Mouse (Mus musculus): Measurements from ENCODE around the gene Slx4ip. TPM values are rescaled to one million over a fixed set of nuclear protein-coding genes. Genes with fewer than 3 reads are reported as not detected.
"Not testable (repeated sequence)": the region's sequence is repeated elsewhere in the genome, so short reads cannot be mapped to it uniquely, and the experiment has no call there.

The Slx4ip gene
- polyA plus RNA-seq (2016; fragmentation: Nextera tagmentation; extraction: Ambion mirVana), result 3.3 and 3.5 TPM in 2 replicates

DNA sequence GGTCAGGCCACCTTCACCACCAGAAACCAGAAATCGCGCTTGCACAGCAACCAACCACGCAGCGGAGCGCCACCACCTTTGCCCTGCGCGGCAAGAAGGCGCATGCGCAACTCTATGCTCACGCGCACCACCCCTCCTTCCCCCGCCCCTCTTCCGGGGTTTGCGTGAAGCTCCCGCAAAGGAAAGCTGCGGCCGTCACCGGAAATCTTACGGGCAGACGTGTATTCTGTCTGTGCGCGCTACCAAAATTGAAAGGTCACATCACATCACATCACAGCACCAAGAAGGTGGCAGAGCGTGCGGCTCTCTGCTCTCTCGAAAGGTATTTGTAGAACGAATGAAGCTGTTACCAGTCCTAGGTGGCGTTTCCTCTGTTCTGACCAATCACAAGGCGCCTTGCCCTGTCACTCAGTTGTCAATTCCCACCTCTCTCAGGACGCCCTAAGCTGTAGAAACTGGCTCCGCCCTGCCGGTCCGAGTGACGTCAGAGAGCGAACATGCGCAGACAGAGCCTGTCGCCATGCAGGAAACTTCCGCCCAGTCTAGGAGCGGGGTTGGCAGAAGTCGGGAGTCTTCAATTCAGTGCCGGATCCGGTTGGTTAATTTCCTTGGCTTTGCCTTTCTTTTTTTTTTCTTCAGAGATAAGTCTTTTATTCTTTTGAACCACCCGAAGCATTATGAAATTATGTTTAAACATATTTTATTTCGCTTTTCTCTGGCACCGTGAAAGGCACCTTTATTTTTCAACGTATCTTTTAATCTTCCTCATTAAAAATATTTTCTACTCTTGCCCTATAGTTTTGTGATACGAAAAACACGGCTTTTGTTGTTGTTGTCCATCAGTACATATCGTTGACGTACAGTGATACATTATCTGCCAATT is at the start of gene Slx4ip, which contains the start of the genes AL731706.1 and Mkks:
Slx4ip (plus strand) TSS at position 151 of the 883 bp plus-strand sequence.
AL731706.1 (minus strand) TSS at position 322 of the 883 bp plus-strand sequence.
Mkks (minus strand) TSS at position 322 of the 883 bp plus-strand sequence.
- ATAC-seq, result peak; percentile 93
- under 1% methylated on average over 49 of the region's 49 CpGs for WGBS (ENCODE audit: insufficient replicate concordance)
- H3K4me2 ChIP-seq, result peak within 1 kb of the TSS; percentile 67
- no peaks in the 10 kb centered on the region for H3K9me3 ChIP-seq (replicated peaks)
- H3K9ac ChIP-seq, result peak within 1 kb of the TSS; percentile 79
- H3K4me1 ChIP-seq, result peaks cover 34% of the 10 kb centered on the region
- no peaks in the 10 kb centered on the region for H3K36me3 ChIP-seq
- no peaks in the 10 kb centered on the region for H3K27me3 ChIP-seq (replicated peaks)
- peak within 1 kb of the TSS; percentile 90 for H3K27ac ChIP-seq
- peak within 1 kb of the TSS; percentile 78 for H3K4me3 ChIP-seq

DNA sequence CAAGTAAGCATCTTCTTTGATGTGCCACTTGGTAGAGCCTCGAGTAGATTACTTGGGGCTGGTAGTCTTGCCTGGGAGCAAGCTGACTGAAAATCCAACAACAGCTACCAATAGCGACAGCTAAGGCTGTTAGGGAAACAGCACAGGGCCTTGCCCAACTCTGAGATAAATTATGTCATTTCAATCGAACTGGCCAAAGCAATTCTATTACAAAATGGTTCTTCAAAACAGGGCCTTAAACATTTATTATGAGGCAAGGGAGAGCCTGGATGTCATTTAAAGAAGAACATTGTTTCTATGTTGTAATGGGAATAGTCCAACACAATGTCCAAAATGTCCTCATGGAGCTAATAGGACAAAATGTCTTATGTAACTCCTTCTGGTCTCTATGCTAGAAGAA is 40.7 kb upstream of the Slx4ip start:
- Histone ChIP-seq H3K4me1 (no peaks in the 10 kb centered on the region), H3K9ac (no peak overlapping the region), H3K27me3 (replicated peaks) (no peaks in the 10 kb centered on the region), H3K9me3 (replicated peaks) (no peaks in the 10 kb centered on the region), H3K4me3 (no peak overlapping the region), H3K4me2 (no peak overlapping the region), H3K27ac (no peak overlapping the region), H3K36me3 (no peaks in the 10 kb centered on the region)
- WGBS (ENCODE audit: insufficient replicate concordance), result 46% methylated on average over 3 of the region's 3 CpGs
- ATAC-seq, result no peak

DNA sequence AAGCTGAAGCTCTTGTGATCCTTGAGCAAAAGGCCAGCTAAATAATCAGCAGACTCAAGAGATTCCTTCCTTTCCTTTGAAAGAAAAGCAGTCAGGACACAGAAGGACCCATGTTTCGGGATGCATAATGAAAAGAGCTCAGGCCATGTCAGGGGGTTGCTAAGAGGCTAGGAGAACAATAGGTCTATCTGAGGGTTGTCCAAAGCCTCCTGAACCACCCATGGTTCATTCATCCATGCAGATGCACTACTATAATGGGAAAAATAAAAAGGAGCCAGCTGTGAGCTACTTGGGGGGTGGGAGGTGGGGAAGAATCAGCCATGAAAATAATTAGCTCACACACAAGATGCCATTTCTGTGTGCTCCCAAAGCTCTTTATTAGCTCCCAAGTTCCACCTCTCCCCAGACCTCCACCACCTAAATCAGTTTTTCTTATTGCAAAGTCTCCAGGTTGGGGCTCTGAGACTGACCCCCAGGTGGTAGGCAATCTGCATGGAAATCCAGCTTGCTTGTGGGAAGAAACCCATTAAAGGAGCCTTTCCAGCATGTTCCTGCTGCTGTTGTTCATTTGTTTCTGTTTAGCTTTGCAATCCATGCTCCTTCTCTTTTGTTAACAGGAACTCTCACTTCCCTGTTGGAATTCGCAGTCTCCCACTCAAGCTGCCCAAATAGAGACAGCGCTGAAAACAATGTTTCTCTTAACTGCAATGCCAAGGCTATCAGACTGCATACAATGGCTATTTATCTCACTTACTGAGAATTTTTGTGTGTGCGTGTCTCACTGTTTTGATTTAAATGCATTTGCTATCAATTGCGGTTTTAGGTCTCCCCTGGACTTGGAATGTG is 36.3 kb upstream of the Slx4ip start:
- no peak for ATAC-seq
- H3K27ac ChIP-seq, result no peak overlapping the region
- WGBS (ENCODE audit: insufficient replicate concordance), result 49% methylated on average over 5 of the region's 5 CpGs
- no peaks in the 10 kb centered on the region for H3K4me1 ChIP-seq
- H3K9me3 ChIP-seq (replicated peaks), result no peaks in the 10 kb centered on the region
- H3K4me2 ChIP-seq, result no peak overlapping the region
- H3K9ac ChIP-seq, result no peak overlapping the region
- no peaks in the 10 kb centered on the region for H3K36me3 ChIP-seq
- no peak overlapping the region for H3K4me3 ChIP-seq
- H3K27me3 ChIP-seq (replicated peaks), result no peaks in the 10 kb centered on the region

DNA sequence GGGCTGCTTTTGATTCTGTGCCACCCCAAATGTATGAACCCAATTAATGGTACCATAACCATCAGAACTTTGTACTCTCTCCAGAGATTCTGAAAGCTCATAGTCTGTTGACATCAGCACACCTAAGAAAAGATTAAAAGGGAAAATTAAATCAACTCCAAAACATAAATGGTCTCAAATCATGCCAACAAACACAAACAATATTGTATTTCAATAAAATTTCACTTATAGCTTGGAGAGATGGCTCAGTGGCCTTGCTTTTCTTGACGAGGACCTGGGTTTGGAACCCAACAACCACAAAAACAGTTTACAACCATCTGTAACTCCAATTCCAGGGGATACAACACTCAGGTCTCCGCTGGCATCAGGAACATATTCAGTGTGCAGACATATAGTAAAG is 5.4 kb upstream of the Slx4ip start, which contains the start of gene AL731706.2:
AL731706.2 (minus strand) TSS at position 101 of the 400 bp plus-strand sequence.
- Histone ChIP-seq H3K4me3 (no peak within 1 kb of the TSS), H3K27me3 (replicated peaks) (no peaks in the 10 kb centered on the region), H3K4me1 (peaks cover 16% of the 10 kb centered on the region), H3K4me2 (no peak within 1 kb of the TSS), H3K9me3 (replicated peaks) (no peaks in the 10 kb centered on the region), H3K9ac (no peak within 1 kb of the TSS), H3K27ac (no peak within 1 kb of the TSS), H3K36me3 (peaks cover 44% of the 10 kb centered on the region)
- ATAC-seq, result no peak
- WGBS (ENCODE audit: insufficient replicate concordance), result 87% methylated on average over 2 of the region's 2 CpGs

DNA sequence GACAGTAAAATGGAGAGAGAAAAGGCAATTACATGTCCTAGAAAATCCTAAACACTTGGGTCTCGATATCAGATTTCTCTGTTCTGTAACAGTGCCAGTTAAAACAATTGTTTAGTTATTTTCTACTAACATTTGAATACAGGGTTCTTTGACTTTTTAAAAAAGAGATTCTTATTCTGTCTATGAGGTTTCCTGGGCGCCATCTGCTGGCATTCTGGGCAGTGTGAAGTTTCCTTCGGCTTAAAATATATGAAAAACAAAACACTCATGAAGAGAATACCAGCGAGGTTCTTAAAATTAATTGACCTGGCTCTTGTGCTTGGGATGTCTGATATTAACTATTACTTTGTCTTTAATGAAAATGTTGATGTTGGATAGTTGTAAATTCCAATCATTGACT is 4.2 kb upstream of the Slx4ip start:
- H3K9me3 ChIP-seq (replicated peaks), result no peaks in the 10 kb centered on the region
- no peak overlapping the region for H3K4me2 ChIP-seq
- ATAC-seq, result no peak
- H3K27ac ChIP-seq, result no peak overlapping the region
- H3K27me3 ChIP-seq (replicated peaks), result no peaks in the 10 kb centered on the region
- H3K9ac ChIP-seq, result no peak overlapping the region
- H3K4me1 ChIP-seq, result peaks cover 17% of the 10 kb centered on the region
- no peak overlapping the region for H3K4me3 ChIP-seq
- WGBS (ENCODE audit: insufficient replicate concordance), result 66% methylated on average over 4 of the region's 4 CpGs
- peaks cover 33% of the 10 kb centered on the region for H3K36me3 ChIP-seq

DNA sequence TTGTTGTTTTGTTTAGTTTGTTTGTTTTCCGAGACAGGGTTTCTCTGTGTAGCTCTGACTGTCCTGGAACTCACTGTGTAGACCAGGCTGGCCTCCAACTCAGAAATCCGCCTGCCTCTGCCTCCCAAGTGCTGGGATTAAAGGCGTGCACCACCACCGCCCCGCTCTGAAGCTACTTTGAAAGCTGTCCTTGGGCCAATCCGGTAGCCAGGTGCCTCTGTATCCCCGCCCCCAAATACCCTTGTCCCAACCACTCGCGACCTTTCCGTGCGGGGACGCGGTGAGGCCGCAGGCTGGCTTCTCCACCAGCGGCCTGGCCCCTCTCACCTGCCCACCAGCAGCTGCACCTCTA is 326 bp upstream of the Slx4ip start:
- Histone ChIP-seq H3K27ac (peak overlapping the region; percentile 90), H3K4me2 (peak overlapping the region; percentile 67), H3K4me3 (peak overlapping the region; percentile 78), H3K4me1 (peaks cover 29% of the 10 kb centered on the region), H3K9ac (peak overlapping the region; percentile 79)
- WGBS (ENCODE audit: insufficient replicate concordance), result 7% methylated on average over 15 of the region's 15 CpGs
- ATAC-seq, result peak; percentile 76
- H3K9me3 ChIP-seq (replicated peaks); H3K27me3 ChIP-seq (replicated peaks); H3K36me3 ChIP-seq: not testable (repeated sequence)

DNA sequence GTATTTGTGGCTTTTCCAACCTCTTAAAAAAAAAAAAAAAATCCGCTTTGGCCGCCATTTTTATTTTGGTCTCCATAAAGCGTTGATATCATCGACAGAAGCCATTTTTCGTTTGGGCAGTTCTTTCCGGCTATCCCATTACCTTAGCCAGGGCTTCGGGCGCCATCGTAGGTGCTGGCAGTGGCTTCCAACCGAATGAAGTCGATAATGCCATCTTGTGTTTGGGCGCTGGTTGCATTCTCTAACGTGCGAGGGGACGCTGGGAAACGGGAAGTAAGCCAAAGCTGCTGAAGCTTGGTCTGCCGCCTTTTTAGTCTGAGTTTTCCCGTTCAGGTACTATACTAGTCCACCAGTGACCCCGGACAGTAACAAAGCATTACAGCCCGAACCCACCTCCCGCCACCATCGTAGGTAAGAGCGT is 943 bp downstream of the Slx4ip start:
- ATAC-seq, result peak; percentile 70
- peak overlapping the region; percentile 90 for H3K27ac ChIP-seq
- peak overlapping the region; percentile 67 for H3K4me2 ChIP-seq
- peaks cover 35% of the 10 kb centered on the region for H3K4me1 ChIP-seq
- peak overlapping the region; percentile 78 for H3K4me3 ChIP-seq
- WGBS (ENCODE audit: insufficient replicate concordance), result 0% methylated on average over 23 of the region's 23 CpGs
- no peaks in the 10 kb centered on the region for H3K9me3 ChIP-seq (replicated peaks)
- H3K9ac ChIP-seq, result peak overlapping the region; percentile 79
- no peaks in the 10 kb centered on the region for H3K36me3 ChIP-seq
- no peaks in the 10 kb centered on the region for H3K27me3 ChIP-seq (replicated peaks)

DNA sequence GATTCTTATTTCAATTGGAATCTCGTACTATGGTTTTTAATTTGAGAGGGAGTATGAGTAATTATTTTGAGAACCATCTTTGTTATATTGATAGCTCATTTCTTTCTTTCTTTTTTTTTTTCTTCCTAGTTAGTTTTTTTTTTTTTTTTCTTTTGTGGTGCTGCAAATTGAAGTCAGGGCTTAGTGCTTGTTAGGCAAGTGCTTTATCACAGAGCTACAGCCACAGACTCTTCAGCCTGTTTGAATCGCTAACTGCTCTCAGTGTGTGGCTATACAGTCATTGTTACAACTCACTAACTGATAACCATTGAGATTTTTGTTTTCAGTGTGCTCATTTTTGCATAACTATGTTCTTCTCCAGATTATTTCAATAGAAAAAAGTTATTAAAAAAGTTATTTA is 3.5 kb downstream of the Slx4ip start:
- H3K9me3 ChIP-seq (replicated peaks), result no peaks in the 10 kb centered on the region

DNA sequence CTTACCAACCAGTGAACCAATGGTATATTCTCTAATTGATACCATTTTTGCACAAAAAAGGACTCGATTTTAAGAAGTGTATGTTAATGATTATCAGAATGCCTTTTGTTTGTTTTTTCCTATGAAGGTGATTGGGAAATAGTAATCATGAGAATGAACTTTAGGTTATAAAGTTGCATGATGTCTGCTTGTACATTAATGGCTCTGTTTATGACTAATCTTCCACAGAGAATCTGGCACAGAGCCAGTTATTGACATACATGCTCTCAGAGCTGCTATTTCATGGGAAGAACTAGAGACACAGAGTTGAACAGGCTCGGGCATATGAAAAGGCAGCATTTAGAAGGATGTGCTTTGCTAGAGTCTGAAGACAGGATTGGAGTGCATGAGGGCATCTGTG is 5.1 kb downstream of the Slx4ip start:
- 71% methylated on average over 2 of the region's 2 CpGs for WGBS (ENCODE audit: insufficient replicate concordance)
- ATAC-seq, result no peak
- H3K4me2 ChIP-seq, result no peak overlapping the region

More for the DNA sequence above, 3.5 kb downstream of the Slx4ip start:
- no peak overlapping the region for H3K4me3 ChIP-seq
- 44% methylated on average over 2 of the region's 2 CpGs for WGBS (ENCODE audit: insufficient replicate concordance)
- no peaks in the 10 kb centered on the region for H3K36me3 ChIP-seq
- peaks cover 28% of the 10 kb centered on the region for H3K4me1 ChIP-seq
- H3K27ac ChIP-seq, result no peak overlapping the region
- no peak for ATAC-seq
- H3K9ac ChIP-seq, result no peak overlapping the region
- no peaks in the 10 kb centered on the region for H3K27me3 ChIP-seq (replicated peaks)
- no peak overlapping the region for H3K4me2 ChIP-seq

DNA sequence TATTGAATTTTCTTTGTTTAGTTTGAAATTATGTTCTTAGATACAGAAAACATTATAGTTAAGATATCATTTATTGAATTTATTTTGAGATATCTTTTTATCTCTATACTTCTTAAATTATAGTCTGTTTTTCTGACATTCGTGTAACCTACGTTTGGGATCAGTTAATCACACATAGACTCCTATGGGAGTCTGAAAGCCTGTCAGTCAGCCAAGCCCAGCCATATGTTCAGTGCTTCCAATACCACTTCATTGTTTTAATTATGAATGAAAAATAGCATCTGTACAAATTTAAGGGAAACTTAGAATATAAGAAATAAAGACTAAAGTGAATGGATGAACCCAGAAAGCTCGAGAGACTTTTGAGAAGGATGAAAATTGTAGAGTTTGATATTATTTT is 17.6 kb downstream of the Slx4ip start:
- peaks cover 11% of the 10 kb centered on the region for H3K36me3 ChIP-seq
- H3K9me3 ChIP-seq (replicated peaks), result no peaks in the 10 kb centered on the region
- no peak overlapping the region for H3K4me2 ChIP-seq
- peaks cover 12% of the 10 kb centered on the region for H3K4me1 ChIP-seq
- H3K4me3 ChIP-seq, result no peak overlapping the region
- H3K27ac ChIP-seq, result no peak overlapping the region
- 76% methylated on average over 3 of the region's 3 CpGs for WGBS (ENCODE audit: insufficient replicate concordance)
- no peak for ATAC-seq
- no peaks in the 10 kb centered on the region for H3K27me3 ChIP-seq (replicated peaks)
- no peak overlapping the region for H3K9ac ChIP-seq

More for the DNA sequence above, 5.1 kb downstream of the Slx4ip start:
- H3K36me3 ChIP-seq, result no peaks in the 10 kb centered on the region
- H3K27ac ChIP-seq, result no peak overlapping the region
- peaks cover 18% of the 10 kb centered on the region for H3K4me1 ChIP-seq
- H3K27me3 ChIP-seq (replicated peaks), result no peaks in the 10 kb centered on the region
- no peak overlapping the region for H3K9ac ChIP-seq
- no peaks in the 10 kb centered on the region for H3K9me3 ChIP-seq (replicated peaks)
- H3K4me3 ChIP-seq, result no peak overlapping the region

DNA sequence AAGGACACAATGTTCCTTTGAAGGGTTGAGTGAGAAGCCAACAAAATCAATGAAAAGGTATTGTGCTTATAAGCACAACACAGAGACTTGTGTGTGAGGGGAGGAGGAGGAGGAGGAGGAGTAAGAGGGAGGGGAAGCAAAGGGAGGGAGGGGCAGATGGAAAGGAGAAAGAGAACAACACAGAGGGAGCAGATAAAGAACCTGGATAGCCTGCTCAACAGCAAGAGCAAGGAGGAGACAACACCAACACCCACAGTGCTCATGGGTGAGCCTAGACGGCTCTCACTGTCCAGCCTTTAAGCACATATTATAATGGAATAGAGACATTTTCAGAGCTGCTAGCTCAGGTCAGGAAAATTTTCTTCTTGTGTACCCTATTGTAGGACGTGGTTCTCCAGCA is 18.3 kb downstream of the Slx4ip start:
- peaks cover 11% of the 10 kb centered on the region for H3K36me3 ChIP-seq
- H3K9ac ChIP-seq, result no peak overlapping the region
- no peaks in the 10 kb centered on the region for H3K27me3 ChIP-seq (replicated peaks)
- no peaks in the 10 kb centered on the region for H3K9me3 ChIP-seq (replicated peaks)
- peaks cover 10% of the 10 kb centered on the region for H3K4me1 ChIP-seq
- H3K4me2 ChIP-seq, result no peak overlapping the region
- WGBS (ENCODE audit: insufficient replicate concordance), result 50% methylated on average over 2 of the region's 2 CpGs
- no peak overlapping the region for H3K4me3 ChIP-seq
- peak; percentile 80 for ATAC-seq
- H3K27ac ChIP-seq, result no peak overlapping the region

DNA sequence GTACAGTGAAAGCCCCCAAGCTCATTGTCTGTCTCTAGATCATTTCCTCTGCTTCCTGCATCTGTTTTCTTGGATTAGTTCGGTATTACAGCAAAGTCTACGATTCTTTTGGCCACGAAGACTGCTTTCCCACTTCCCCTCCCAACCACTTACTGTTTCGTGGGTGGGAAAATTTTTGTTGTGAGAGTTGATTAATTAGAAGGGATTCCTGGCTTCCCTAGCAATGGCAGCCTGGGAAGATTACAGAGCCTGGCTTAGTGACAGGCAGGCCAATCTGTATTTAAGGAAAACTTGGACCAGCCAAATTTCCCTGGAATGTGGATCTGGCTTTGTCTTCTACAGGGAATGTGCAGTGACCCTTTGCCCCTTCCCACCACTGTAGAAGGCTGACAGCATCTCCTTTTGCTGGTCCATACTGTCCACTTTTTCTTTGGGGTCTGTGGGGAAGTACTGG is 21.0 kb downstream of the Slx4ip start:
- no peak for ATAC-seq

More for the DNA sequence above, 21.0 kb downstream of the Slx4ip start:
- Histone ChIP-seq H3K36me3 (no peaks in the 10 kb centered on the region), H3K9me3 (replicated peaks) (no peaks in the 10 kb centered on the region), H3K9ac (no peak overlapping the region), H3K4me1 (peaks cover 16% of the 10 kb centered on the region), H3K4me3 (no peak overlapping the region), H3K27ac (0 out of 2 replicates have a peak overlapping the region, but pooled peaks have one; percentile 26), H3K27me3 (replicated peaks) (no peaks in the 10 kb centered on the region), H3K4me2 (no peak overlapping the region)
- 25% methylated on average over 4 of the region's 4 CpGs for WGBS (ENCODE audit: insufficient replicate concordance)
